Mouse (Mus musculus): ENCODE data around the gene Armcx4. TPM values are rescaled to one million over a fixed set of nuclear protein-coding genes. Genes with fewer than 3 reads are reported as not detected.
"Not testable (repeated sequence)": the region's sequence is repeated elsewhere in the genome, so short reads cannot be mapped to it uniquely, and the experiment has no call there.

Armcx4 gene
- 10 to 100 TPM; 12.8 to 17.2 TPM for total RNA-seq (2021)
- long read RNA-seq, experiment 1, full-length matches to known transcripts: 1 of 4 reads
- long read RNA-seq, experiment 1, partial matches to known transcripts: 0 of 4 reads
- long read RNA-seq, experiment 1, other reads (novel, unspliced or antisense): 3 of 4 reads
- long read RNA-seq, experiment 2, partial matches to known transcripts: 0 of 1 reads
- long read RNA-seq, experiment 2, other reads (novel, unspliced or antisense): 1 of 1 reads

DNA sequence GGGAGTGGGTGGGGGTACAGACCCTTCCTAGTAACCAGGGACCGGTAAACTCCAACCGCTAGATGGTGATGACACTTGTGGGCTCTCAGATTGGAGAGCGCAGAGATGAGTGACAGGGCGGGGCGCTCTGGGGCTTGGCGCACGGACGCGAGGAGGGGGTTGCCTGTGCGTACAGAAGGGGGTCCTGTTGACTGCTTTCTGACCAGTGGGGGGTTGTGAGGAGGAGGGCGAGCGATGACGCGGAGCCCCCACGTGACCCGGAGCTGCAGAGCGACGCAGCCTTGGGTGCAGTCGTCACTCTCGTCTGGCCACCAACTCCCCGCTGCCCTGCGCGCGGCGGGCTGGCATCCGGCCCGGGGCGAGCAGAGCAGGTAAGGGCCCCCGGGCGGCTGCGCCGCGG lies at the start of gene Armcx4:
TSS of gene Armcx4 (plus strand) at position 253 of the 400 bp plus-strand sequence.
- DNase-seq: peak; percentile 74

DNA sequence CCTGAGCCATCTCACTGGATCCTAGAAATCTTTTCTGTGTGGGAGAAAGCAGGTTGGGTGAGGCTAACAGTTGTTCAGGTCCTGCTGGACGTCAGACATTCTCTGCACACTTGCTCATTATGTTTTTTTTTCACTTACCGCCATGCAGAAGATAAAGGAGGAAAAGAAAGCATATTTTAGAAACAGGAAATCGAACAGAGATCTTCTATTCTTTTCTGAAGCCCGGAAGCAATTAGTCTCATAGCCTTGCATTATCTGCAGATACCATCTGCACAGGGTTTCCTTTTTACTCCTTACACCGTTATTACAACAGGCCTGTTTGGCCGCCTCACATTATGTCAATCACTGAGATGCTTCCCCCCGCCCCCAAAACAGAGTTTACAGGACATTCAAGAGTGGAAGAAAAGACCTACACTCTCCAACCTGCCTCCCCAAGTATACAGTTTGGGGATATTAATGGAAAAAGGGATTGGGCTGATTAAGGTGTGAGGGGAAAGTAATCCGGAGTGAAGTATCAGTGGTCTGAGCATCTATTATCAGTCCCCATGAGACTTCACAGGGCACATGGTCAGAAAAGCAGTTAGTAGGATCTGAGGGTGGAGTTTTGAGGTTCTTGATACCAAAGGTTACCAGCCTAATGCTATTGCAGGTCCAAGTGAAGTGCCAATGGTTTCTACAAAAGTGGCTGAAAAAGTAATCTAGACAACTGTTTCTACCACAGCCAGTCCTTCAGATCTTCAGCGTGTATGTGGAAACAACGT lies 45.1 kb upstream of the Armcx4 start:
- no peak for DNase-seq

DNA sequence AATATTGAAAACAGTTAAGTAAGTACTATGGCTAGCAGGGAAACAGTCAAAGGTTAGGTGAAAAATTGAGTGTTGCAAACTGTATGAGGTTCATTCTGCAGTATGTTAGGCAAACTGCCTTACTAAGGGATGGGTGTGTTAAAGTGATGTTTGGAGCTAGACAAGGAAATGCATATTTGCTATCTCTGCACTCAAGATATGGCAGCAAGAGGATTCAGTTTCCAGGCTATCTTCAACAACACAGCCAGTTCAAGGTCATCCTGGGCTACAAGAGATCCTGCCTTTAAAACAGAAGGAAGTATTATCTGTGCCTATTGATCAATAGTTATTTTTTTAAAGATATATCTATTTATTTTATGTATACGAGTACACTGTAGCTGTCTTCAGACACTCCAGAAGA lies 40.0 kb upstream of the Armcx4 start:
- no peak for DNase-seq

DNA sequence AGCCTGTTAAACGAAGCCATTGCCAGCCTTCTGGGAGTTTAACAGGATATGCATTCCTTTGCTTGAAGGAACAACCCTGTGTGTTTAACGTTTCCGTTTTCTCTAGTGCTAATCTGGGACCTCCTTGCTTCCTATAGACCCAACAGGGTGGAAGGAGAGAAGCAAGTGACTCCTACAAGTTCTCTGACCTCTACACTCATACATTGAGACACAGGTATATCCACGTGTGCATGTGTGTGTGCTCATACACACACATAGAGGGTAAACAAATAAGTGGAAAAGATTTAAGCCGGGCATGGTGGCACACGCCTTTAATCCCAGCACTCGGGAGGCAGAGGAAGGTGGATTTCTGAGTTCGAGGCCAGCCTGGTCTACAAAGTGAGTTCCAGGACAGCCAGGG lies 38.9 kb upstream of the Armcx4 start:
- DNase-seq: no peak

DNA sequence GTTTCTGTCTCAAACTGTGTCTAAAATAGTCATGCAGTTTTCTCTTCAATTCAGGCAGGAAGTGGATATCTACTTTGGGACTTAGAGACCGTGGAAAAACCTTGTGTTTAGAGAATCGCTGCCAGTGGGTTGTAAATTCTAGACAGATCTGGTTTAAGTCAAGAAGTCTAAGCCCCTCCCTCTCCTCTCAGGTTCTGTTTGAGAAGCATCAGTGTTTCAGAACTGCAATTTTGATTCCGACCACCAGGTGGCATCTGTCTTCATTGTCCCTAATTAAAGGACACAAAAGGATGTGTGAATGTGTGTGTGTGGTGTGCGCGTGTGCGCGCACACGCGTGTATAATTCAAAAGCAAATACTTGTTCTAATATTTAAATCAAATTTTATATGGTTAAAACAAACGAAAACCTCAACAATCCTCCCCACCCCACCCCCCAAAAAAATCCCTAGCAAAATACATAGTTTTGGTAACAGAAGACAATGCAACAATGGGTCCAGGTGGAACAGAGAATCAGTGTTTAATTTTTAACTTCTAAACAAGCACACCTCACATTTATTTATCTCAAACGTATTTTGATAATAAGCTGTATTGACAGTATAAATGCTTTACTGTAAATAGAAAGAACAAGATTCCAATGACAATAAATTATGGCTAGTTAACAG lies 38.2 kb upstream of the Armcx4 start:
- peak; percentile 79 for DNase-seq

DNA sequence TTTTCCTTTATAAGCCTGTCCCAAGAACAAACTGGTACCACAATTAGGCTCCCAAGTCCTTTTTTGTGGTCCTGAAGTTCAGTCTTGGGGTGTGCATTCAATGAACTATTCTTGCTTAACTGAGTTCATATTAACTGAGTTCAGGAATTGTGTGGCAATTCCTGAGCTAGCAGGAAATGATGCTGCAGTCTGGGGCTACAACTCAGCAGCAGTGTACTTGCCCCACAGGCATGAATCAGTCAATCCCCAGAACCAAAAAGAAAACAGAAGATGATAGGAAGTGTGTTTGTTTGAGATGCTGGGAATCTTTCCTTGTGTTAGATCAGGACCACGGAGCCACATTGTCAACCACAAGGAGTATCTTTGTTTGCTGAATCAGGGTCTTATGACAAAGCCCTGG lies 34.3 kb upstream of the Armcx4 start:
- DNase-seq: no peak

DNA sequence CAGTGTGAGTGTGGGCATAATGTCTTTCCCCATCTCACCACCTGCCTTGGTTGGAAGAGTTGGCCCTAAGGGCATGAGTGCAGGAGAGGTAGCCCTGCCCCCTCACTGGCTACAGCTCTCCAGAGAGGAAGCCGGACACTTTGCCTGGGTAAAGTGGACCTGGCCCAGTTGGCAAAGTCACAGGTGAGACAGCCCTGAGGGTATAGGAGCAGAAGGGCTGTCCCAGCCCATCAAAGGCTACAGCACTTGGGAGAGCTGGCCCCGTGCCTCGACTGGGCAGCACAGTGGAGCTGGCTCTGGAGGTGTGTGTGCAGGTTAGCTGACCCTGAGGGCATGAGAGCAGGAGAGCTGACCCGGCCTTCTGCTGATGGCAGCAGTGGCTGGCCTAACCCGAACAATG lies 24.7 kb upstream of the Armcx4 start:
- DNase-seq: peak; percentile 19

DNA sequence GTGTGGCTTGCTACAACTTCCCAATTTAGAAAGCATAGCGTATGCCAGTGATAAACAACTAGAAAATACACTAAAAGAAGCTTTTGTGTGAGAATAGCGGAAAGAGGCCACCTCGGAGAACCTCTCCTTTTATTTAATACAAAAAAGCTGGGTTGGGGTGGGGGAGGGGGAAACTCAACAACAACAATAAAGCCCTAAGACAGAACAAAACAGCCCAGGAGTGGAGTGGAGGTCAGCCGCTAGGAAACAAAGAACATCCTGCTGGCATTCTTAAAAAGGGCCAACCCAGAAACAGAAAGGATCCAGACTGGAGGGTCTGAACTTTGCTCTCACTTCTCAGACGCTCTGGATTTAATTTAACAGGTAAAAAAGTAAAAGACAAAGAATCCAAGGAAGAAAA lies 11.3 kb upstream of the Armcx4 start:
- no peak for DNase-seq

DNA sequence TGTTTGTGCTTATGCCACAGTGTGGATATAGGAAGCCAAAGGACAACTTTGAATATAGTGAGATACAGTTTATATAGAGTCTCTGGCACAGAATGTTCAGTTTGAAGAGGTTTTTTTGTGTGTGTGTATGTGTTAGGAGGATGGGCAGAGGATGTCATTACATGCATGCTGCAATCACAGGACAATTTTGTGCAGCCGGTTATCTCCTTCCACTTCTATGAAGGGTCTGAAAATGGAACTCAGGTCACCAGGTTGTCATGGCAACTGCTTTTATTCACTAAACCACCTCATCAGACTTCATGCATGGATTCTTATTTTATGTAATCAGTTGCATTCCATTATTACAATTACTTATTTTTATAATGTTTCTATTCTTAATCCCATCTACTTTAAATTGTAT lies 10.4 kb upstream of the Armcx4 start:
- no peak for DNase-seq

DNA sequence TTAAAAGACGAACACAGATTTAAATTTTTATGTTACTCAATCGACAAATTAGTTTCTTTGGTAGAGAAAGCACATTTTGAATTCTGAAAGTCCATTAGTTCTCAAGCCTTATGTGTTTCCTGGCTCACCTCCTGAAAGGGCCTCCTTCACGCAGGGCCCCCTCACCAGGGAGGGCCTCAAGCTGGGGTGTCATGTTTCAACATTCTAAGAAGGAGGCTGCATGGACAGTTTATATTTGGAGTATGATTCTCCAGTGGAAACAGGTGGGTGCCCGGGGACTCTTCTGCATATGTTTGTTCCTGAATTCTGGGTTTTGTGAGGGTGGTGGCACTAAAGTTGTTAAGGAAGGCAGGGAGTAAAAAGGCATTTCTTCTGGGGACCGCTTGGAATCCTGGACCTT lies 1.4 kb upstream of the Armcx4 start:
- no peak for DNase-seq

DNA sequence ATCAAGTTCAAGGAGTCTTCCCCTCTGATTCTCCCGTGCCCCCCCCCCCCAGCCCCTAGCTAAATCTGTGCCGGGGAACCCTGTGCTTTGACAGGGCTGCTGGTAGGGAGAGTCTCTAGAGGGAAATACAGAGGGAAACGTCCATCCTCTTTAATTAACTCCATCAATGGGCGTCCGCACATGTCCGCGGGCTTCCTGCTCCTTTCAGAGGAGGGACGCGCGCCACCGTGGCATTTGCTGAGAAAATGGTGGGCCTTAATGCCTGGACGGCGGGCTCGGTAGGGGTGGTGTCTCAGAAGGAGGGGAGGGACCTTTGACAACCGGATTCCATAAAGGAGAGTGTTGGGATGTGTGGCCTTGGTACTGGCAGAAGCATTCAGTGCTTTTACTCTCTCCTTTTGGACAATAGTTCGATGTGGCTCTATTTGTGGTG lies 436 bp downstream of the Armcx4 start:
- peak; percentile 36 for DNase-seq

DNA sequence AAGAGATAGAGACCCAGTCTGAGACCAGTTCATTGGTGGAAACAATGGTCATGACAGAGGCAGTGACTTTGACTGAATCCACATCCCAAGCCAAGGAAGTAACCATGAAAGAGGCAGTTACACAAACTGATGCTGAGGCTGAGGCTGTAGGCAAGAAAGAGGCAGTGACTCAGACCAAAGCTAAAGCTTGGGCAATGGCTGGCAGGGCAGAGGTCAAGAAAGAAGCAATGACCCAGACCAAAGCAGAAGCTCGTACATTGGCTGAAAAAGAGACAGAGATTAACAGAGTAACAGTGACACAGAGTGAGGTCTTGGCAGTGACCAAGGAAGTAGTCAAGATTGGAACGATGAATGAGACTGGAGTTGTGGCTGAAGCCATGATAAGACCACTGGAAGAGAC lies 3.4 kb downstream of the Armcx4 start:
- DNase-seq: no peak

DNA sequence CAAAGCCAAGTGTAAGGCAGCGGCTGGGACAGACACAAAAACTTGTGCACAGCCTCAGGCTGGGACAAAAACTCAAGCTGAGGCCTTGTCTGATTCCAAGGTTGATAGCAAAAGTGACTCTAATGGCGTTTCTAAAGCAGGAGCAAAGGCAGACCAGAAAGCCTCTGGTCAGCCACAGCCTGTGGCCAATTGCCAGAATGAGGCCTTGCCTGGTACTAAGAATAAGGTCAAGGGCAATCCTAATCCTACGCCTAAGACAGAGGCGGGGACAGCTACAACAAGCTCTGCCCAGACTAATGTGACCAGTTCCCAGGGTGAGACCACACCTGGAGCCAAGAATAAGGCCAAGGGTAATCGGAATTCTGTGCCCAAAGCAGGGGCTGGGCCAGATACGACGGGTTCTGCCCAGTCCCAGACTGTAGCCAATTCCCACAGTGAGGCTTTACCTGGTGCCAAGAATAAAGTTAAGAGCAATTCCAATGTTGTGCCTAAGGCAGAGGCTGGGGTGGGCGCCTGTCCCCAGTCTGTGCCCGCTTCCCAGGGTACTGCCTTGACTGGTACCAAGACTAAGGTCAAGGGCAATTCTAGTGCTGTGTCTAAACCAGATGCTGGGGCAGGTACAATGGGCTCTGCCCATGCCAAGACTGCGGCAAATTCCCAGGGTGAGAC lies 4.7 kb downstream of the Armcx4 start:
- DNase-seq: peak; percentile 49

DNA sequence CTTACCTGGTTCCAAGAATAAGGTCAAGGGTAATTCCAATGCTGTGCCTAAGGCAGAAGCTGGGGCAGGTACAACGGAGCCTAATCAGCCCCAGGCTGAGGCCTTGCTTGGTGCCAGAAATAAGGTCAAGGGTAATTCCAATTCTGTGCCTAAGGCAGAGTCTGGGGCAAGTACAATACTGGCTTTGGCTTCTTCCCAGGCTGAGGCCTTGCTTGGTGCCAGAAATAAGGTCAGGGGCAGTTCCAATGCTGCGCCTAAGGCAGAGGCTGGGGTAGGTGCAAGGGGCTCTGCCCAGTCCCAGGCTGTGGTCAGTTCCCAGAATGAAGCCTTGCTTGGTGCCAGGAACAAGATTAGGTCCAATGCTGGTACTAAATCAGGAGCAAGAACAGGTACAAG lies 5.2 kb downstream of the Armcx4 start:
- peak; percentile 33 for DNase-seq

DNA sequence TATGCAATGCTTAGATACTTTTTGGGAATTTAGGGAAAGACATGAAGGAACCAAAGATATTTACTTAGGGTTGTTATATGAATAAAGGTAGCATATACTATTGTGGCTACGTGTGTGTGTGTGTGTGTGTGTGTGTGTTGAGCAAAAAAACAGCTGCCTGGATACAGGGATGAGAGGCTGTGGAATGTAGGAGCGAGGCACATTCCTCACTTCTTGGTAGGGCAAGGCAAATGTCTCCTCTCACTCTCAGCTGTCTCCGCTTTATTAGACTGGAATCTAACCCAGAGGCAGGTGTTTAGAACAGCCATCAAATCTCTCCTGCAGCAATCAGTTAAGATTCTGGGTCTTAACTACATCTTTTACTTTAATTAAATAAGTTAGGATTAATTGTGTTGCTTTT lies 30.5 kb downstream of the Armcx4 start:
- DNase-seq: no peak

DNA sequence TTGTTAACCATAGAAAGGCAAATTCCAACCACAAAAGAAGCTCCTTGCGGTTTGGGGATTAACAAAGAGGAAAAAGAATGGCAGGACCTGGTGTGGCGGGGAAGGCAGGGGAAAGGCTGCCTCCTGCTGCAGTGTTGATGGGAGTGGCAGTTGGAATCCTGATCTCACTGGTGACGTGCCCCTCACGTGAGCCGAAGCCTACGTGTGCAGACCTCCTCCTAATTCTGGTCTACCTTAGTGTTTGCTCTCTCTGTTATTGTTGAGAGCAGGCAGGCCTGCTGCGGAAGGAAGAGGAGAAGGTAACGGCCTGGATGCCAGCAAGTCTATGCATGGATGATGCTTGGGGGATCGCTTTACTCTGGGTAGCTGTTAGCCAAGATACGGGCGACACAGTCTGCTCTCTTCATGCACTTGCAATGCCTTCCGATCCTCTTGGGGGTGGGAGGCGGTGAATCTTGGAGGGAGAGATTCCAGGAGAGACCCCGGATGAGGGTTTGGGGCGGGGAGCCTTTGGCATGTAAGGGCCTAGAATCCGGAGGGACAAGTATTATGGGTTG lies 31.5 kb downstream of the Armcx4 start, which contains the start of gene Armcx1:
TSS of gene Armcx1 (plus strand) at position 212 of the 557 bp plus-strand sequence.
- DNase-seq: peak; percentile 69

DNA sequence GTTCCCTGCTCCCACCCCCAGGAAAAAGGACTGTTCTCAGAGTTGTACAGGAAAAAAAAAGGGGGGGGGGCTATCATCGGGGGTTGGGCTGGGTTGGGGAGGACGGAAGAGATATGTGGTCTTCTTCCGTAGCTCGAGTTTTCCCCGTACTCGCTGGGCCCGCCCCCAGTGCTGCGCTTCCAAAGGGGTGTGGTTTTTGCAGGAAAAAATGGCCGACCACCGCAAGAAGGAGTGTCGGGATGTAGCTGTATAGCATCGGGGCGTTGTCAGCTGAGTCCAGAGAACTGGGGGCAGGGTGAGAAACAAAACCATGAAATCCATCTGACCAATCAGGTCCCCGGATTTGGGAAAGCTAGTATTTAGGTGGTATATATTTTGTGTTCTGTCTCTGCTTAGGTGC lies 32.2 kb downstream of the Armcx4 start:
- peak; percentile 72 for DNase-seq

DNA sequence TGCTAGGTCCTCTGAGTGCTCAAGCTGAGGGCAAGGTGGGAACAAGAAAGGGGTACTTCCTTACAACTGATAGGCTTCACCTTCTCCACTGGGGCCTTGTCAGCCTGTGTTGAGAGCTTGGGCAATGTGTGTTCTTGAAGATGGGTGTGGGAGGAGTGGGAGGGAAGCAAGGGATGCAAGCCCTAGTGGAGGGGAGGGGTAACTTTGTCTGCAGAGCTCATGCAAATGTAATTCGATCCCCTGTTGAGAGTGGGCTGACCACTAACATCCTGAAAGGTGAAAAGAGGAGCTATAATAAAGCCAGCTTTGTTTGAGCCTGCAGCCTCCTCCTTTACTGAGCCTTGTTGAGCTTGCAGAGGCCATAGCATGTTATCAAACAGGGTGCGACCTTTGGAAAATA lies 37.4 kb downstream of the Armcx4 start:
- DNase-seq: not testable (repeated sequence)

DNA sequence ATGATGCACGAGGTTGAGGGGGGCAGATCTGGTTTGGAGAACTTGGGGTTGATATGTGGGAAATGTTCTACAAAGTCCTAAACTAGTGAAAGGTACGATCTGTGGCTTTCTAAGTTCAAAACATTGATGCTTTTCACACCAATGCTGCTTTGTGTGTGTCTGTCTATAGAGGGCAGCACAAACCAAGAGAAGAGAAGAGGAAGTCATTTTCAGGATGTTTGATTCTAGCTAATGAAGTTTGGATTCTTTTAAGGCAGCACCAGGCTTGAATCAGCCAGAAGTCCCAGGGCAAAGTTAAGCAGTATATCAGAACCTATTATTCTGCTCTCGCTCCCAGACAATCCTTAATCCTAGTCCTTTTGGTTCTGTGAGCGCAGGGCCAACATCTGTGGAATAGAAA lies 43.5 kb downstream of the Armcx4 start:
- no peak for DNase-seq

DNA sequence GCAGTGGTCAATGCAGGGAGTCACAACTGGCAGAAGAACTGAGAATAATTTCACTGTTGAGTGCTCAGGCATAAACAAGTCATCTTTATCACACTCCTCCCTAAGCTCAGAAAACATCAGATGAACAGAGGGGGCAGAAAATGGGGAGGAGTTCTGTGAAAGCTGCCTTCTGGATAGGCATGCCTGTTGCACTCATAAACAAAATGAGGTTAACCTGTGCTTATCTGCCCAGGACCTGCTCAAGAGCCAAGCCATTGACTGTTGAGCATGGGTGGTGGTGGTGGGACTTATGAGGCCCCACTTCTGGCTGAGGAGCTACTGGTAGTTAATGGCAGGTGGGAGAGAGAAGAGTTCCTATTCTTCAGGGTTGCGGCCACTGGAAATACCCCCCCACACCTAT lies 51.5 kb downstream of the Armcx4 start:
- DNase-seq: no peak

DNA sequence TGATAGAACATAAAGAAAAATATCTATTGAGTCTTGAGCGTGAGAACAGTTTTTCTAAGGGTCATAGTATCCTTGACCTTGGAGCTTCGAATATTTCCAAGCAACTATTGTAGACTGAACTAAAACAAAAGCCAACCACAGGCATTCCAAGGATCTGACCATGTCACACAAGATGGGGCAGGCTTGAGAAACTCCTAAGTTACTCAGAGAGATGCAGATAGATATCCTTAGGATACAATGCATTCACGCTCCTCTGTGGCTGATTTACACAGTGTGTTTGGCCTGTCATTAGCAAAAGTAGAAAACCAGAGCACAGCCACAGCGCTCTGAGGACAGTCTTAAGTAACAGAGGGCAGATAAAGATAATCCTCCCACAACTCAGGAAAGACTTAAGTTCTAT lies 52.8 kb downstream of the Armcx4 start:
- no peak for DNase-seq

DNA sequence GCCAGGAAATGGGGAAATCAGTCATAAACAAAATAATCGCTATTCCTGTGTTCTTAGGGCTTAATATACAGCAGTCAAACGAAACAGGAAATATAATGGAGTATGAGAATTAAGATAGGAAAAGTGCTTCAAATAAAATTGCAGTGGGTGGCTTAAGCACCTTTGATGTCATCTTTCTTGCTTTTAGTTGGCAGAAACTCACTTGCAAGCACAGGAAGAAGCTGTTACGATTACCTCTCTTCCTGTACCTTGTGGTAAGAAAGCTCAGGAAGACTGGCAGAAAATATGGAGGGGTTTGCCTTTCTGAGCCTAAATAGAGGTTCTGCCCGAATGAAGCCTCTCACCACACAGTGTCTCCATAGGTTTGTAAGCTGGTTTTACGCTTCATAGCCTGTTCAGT lies 55.5 kb downstream of the Armcx4 start:
- DNase-seq: no peak
